Mouse (Mus musculus) megakaryocyte-erythroid progenitor cell, adult 5-6 weeks (primary cell): ENCODE data around the gene Retnla. TPM values are rescaled to one million over a fixed set of nuclear protein-coding genes. Genes with fewer than 3 reads are reported as not detected.

ENCODE experiments used
- ATAC-seq: replicated peaks from 2 replicates; pipeline ENCODE4 v1.8.0; 2016; ENCODE audit warnings: mild to moderate bottlenecking, inconsistent platforms; ENCODE audit not compliant: severe bottlenecking, poor library complexity, low FRiP score, low TSS enrichment
- total RNA-seq, 2 experiments: library from RNA; stranded (forward) in 1 of 2; stranded (reverse) in 1 of 2; fragments of 200-1000, 215-1000 nt in 1 of 2; fragments of >200 nt in 1 of 2; fragmentation: Nextera tagmentation in 1 of 2; gene quantifications; 2 replicates each; pipeline ENCODE4 v1.2.3; 2014 to 2017

Gene Retnla
- total RNA-seq, 2 experiments from 2014 or later = not detected

GRCm38 (mm10) chr16:48872321-48872720 is 30.0 kb downstream of the Retnla start, which contains the start of gene Retnlg:
Retnlg (plus strand) TSS chr16:48872621.
- ATAC-seq = no peak

GRCm38 (mm10) chr16:48890733-48891132 is 48.4 kb downstream of the Retnla start:
- ATAC-seq = no peak

Other genes starting within 250 kb of the Retnla start
- 0.33 and 2.9 TPM in 2 replicates for gene Trat1, start 70.5 kb upstream of the Retnla start, total RNA-seq (2014; fragmentation: Nextera tagmentation)
- gene Trat1, start 70.5 kb upstream of the Retnla start, total RNA-seq (2017) = 1.3 and 3.5 TPM in 2 replicates
- not detected in 2 replicates for gene Retnlb, start 25.7 kb upstream of the Retnla start, total RNA-seq (2014; fragmentation: Nextera tagmentation)
- not detected in 2 replicates for gene Retnlb, start 25.7 kb upstream of the Retnla start, total RNA-seq (2017)
- 8.7 TPM in 1 of 2 replicates, not detected in the other for gene Retnlg, start 30.1 kb downstream of the Retnla start, total RNA-seq (2014; fragmentation: Nextera tagmentation)
- 2.9 TPM in 1 of 2 replicates, not detected in the other for gene Retnlg, start 30.1 kb downstream of the Retnla start, total RNA-seq (2017)
- gene Dzip3, start 151.6 kb downstream of the Retnla start, total RNA-seq (2014; fragmentation: Nextera tagmentation) = 27.4 and 29.4 TPM in 2 replicates
- gene Dzip3, start 151.6 kb downstream of the Retnla start, total RNA-seq (2017) = 30.4 and 36.9 TPM in 2 replicates
- 38.4 and 49.3 TPM in 2 replicates for gene Cip2a, start 151.6 kb downstream of the Retnla start, total RNA-seq (2014; fragmentation: Nextera tagmentation)
- gene Cip2a, start 151.6 kb downstream of the Retnla start, total RNA-seq (2017) = 87.4 and 92.6 TPM in 2 replicates
- gene Myh15, start 214.9 kb downstream of the Retnla start, total RNA-seq (2014; fragmentation: Nextera tagmentation) = 0.40 TPM in 1 of 2 replicates, not detected in the other
- not detected in 2 replicates for gene Myh15, start 214.9 kb downstream of the Retnla start, total RNA-seq (2017)